Mouse (Mus musculus) limb, embryonic 14.5 days (tissue): ENCODE data around the gene Zic1. TPM values are rescaled to one million over a fixed set of nuclear protein-coding genes. Genes with fewer than 3 reads are reported as not detected.

Experiments used
- ATAC-seq: fragments of 200-750 bp; cut with Nextera tagmentation; 2 replicates; pipeline ENCODE4 v1.8.0; 2017; ENCODE audit warnings: low read depth, moderate number of reproducible peaks, moderate TSS enrichment; ENCODE audit not compliant: low FRiP score
- DNase-seq: peaks from one replicate; pipeline ENCODE4 v3.0.0-alpha.2; 2015; ENCODE audit warnings: low spot score
- H3K27ac ChIP-seq: fragments of 300-500 bp; sonication (generic); replicated peaks from 2 replicates; pipeline ENCODE4 v1.5.1; 2014; ENCODE audit warnings: low read depth, mild to moderate bottlenecking, low read length, moderate library complexity, mixed read lengths
- H3K27me3 ChIP-seq: fragments of 300-500 bp; sonication (generic); 2 replicates; pipeline ENCODE4 v1.6.1; 2014; ENCODE audit warnings: low read length, mixed read lengths; ENCODE audit not compliant: control insufficient read depth, insufficient read depth
- H3K36me3 ChIP-seq: fragments of 300-500 bp; sonication (generic); 2 replicates; pipeline ENCODE4 v1.6.1; 2014; ENCODE audit warnings: mild to moderate bottlenecking, low read length, moderate library complexity, mixed read lengths; ENCODE audit not compliant: control insufficient read depth, insufficient read depth
- H3K4me1 ChIP-seq: fragments of 300-500 bp; sonication (generic); 2 replicates; pipeline ENCODE4 v1.6.1; 2014; ENCODE audit warnings: antibody characterized with exemption, low read length, mixed read lengths; ENCODE audit not compliant: control insufficient read depth, insufficient read depth
- H3K4me2 ChIP-seq: fragments of 300-500 bp; sonication (generic); replicated peaks from 2 replicates; pipeline ENCODE4 v1.6.1; 2014; ENCODE audit warnings: low read depth, mild to moderate bottlenecking, low read length, moderate library complexity; ENCODE audit not compliant: severe bottlenecking
- H3K4me3 ChIP-seq: fragments of 300-500 bp; sonication (generic); replicated peaks from 2 replicates; pipeline ENCODE4 v1.5.1; 2014; ENCODE audit warnings: low read length
- H3K9ac ChIP-seq: fragments of 300-500 bp; sonication (generic); 2 replicates; pipeline ENCODE4 v1.6.1; 2014; ENCODE audit warnings: mild to moderate bottlenecking, low read depth, low read length, moderate library complexity; ENCODE audit not compliant: severe bottlenecking
- H3K9me3 ChIP-seq: fragments of 300-500 bp; sonication (generic); 2 replicates; pipeline ENCODE4 v1.6.1; 2016; ENCODE audit warnings: low read length; ENCODE audit not compliant: control insufficient read depth
- POLR2A ChIP-seq: fragments of 200-500 bp; IDR thresholded peaks from 2 replicates; pipeline ENCODE4 v1.8.0; 2012; ENCODE audit warnings: inconsistent platforms, mild to moderate bottlenecking, moderate library complexity, borderline replicate concordance; ENCODE audit not compliant: insufficient read depth, insufficient read length; ENCODE audit errors: extremely low read depth
- WGBS: fragments of 180-500 bp; shearing (Covaris S2); extraction: QIAGEN DNeasy Blood & Tissue Kit; methylation state at CpG from one replicate; pipeline ENCODE4 v1.1.7; 2014; 5-methylcytosine and 5-hydroxymethylcytosine counted together
- polyA plus RNA-seq, 2 experiments: library from polyadenylated mRNA; depleted of rRNA in 1 of 2; stranded (reverse) in 1 of 2; unstranded in 1 of 2; fragments of >200 nt; fragmentation: Nextera tagmentation in 1 of 2; extraction: Ambion mirVana in 1 of 2; gene quantifications; 2 replicates each; pipeline versions ENCODE4 v1.2.1 to v1.2.3; 2012 to 2014

Gene Zic1
- polyA plus RNA-seq, 2 experiments: 0.21 to 6.0 TPM

DNA sequence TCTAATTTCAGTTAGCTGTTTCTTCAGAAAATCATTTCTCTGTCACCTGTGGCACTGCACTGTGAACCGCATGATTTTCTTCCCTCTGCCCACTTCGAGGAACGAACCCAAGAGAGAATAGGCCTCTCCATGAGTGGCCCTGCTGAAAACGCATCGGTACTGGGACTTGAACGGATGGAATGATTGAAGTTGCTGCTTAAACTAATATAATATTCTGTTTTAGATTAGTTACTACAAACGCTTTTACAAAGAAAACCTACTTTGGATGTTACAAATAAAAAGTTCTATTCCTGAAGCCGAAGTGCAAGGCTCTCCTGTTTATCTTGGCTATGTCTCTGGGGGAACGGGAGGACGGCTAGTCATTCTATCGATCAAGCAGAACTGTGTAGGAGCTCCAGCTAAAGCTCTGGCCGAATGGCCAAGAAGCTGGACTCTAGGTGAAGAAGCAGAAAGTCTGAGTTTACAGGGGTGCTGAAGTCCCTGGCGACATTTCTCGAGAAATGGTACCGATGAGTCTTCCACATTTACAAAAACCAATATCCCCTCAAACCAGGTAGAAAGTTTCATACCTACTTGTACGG is 15.3 kb downstream of the Zic1 start:
- WGBS: 3% methylated on average over 16 of the region's 16 CpGs
- Histone ChIP-seq H3K4me1 (no peaks in the 10 kb centered on the region), H3K27ac (no peak overlapping the region), H3K27me3 (peaks cover 65% of the 10 kb centered on the region), H3K4me3 (no peak overlapping the region), H3K9me3 (no peaks in the 10 kb centered on the region), H3K4me2 (no peak overlapping the region), H3K9ac (no peak overlapping the region), H3K36me3 (no peaks in the 10 kb centered on the region)
- no peak for DNase-seq
- TF ChIP-seq POLR2A: no peak
- ATAC-seq: no peak

DNA sequence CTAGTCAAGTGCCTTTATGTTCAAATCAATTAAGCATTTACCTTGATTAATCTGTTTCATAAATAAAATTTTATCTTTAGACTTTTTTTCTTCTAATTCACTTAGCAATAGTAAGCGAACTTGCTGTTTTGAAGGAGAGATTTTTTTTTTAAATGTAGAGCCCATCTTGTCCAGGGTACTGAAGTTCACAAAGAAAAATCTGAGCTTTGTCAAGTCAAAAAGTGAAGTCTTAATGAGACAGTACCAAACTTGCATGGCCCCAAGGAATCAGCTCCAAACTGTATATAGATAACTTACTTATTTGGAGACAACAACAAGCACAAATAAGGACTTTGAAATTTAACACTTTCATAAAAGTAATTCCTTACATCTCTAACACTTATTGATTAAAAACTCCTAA is 16.9 kb downstream of the Zic1 start:
- Histone ChIP-seq H3K4me1 (no peaks in the 10 kb centered on the region), H3K4me2 (no peak overlapping the region), H3K4me3 (no peak overlapping the region), H3K27ac (no peak overlapping the region), H3K9ac (no peak overlapping the region), H3K27me3 (peaks cover 50% of the 10 kb centered on the region), H3K9me3 (no peaks in the 10 kb centered on the region), H3K36me3 (no peaks in the 10 kb centered on the region)
- TF ChIP-seq POLR2A: no peak
- WGBS: 38% methylated on average over 1 of the region's 1 CpGs
- DNase-seq: no peak
- no peak for ATAC-seq

DNA sequence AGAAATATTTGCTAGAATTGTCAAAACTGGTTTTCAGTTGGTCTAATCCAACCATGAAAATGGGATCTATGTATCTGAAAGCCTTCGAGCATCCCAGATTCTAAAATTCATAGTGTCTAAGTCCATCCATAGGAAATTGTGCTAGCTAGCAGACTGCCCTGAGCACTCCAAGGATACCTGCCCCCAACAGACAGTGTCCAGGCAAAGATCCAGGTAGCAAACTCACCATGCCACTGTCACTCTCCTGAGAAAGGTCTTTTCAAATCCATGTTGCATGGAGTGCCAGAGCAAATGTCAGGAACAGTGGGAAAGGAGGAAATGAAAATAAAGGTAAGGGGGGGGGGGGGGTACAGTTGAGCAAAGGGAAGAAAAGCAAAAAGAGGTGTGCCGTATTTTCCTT is 18.0 kb downstream of the Zic1 start:
- no peak for TF ChIP-seq POLR2A
- Histone ChIP-seq H3K27ac (no peak overlapping the region), H3K9me3 (no peaks in the 10 kb centered on the region), H3K4me2 (no peak overlapping the region), H3K4me1 (no peaks in the 10 kb centered on the region), H3K36me3 (no peaks in the 10 kb centered on the region), H3K27me3 (peaks cover 38% of the 10 kb centered on the region), H3K9ac (no peak overlapping the region), H3K4me3 (no peak overlapping the region)
- DNase-seq (no peak), ATAC-seq (no peak)
- WGBS: 66% methylated on average over 2 of the region's 2 CpGs

Other genes starting within 250 kb of the Zic1 start
- 0.38 and 0.69 TPM in 2 replicates for gene Zic4, start 3.4 kb downstream of the Zic1 start, polyA plus RNA-seq (2012; rRNA removed)
- 0.10 and 0.39 TPM in 2 replicates for gene Zic4, start 3.4 kb downstream of the Zic1 start, polyA plus RNA-seq (2014; fragmentation: Nextera tagmentation; extraction: Ambion mirVana)